Mouse (Mus musculus) liver, postnatal 0 days (tissue): Measurements from ENCODE around the gene Arhgap44. TPM values are rescaled to one million over a fixed set of nuclear protein-coding genes. Genes with fewer than 3 reads are reported as not detected.

Experiments used
- ATAC-seq: fragments of 200-750 bp; cut with Nextera tagmentation; 2 replicates; pipeline ENCODE4 v1.8.0; 2017; ENCODE audit warnings: mild to moderate bottlenecking, moderate library complexity
- DNase-seq: peaks from one replicate; pipeline ENCODE4 v3.0.0-alpha.2; 2016
- H3K27ac ChIP-seq: fragments of 300-500 bp; sonication (generic); 2 replicates; pipeline ENCODE4 v1.5.1; 2014; ENCODE audit warnings: antibody characterized with exemption, moderate library complexity, mild to moderate bottlenecking, low read depth
- H3K27me3 ChIP-seq: fragments of 300-500 bp; sonication (generic); 2 replicates; pipeline ENCODE4 v1.6.1; 2014; ENCODE audit warnings: low read length, control low read depth, mixed read lengths; ENCODE audit not compliant: insufficient read depth
- H3K36me3 ChIP-seq: fragments of 300-500 bp; sonication (generic); replicated peaks from 2 replicates; pipeline ENCODE4 v1.6.1; 2014; ENCODE audit warnings: mild to moderate bottlenecking, control low read depth, low read length, moderate library complexity, mixed read lengths; ENCODE audit not compliant: insufficient read depth
- H3K4me1 ChIP-seq: fragments of 300-500 bp; sonication (generic); 2 replicates; pipeline ENCODE4 v1.6.1; 2014; ENCODE audit warnings: antibody characterized with exemption, mild to moderate bottlenecking, control low read depth; ENCODE audit not compliant: insufficient read depth
- H3K4me2 ChIP-seq: fragments of 300-500 bp; sonication (generic); 2 replicates; pipeline ENCODE4 v1.6.1; 2014; ENCODE audit warnings: low read depth, mild to moderate bottlenecking, low read length, moderate library complexity, mixed read lengths
- H3K4me3 ChIP-seq: fragments of 300-500 bp; sonication (generic); 2 replicates; pipeline ENCODE4 v1.5.1; 2014; ENCODE audit warnings: low read depth, low read length
- H3K9ac ChIP-seq: fragments of 300-500 bp; sonication (generic); replicated peaks from 2 replicates; pipeline ENCODE4 v1.6.1; 2014; ENCODE audit warnings: mild to moderate bottlenecking, moderate library complexity
- H3K9me3 ChIP-seq: fragments of 300-500 bp; sonication (generic); 2 replicates; pipeline ENCODE4 v1.6.1; 2016; ENCODE audit warnings: mild to moderate bottlenecking, control low read depth, low read length, mixed read lengths
- CTCF ChIP-seq: sonication (generic); IDR thresholded peaks from 2 replicates; pipeline ENCODE4 v1.5.1; 2016; ENCODE audit warnings: antibody characterized with exemption, low read depth
- EP300 ChIP-seq: IDR thresholded peaks from 2 replicates; pipeline ENCODE4 v1.6.1; 2016; ENCODE audit warnings: antibody characterized with exemption, low read depth, mild to moderate bottlenecking
- WGBS: fragments of 180-500 bp; shearing (Covaris S2); extraction: QIAGEN DNeasy Blood & Tissue Kit; methylation state at CpG from one replicate; pipeline ENCODE4 v1.1.7; 2014; ENCODE audit not compliant: insufficient replicate concordance; 5-methylcytosine and 5-hydroxymethylcytosine counted together
- microRNA-seq: library from miRNA; unstranded; fragments of <30 nt; microRNA quantifications from one replicate; pipeline ENCODE4, GENCODE M21; 2016
- polyA plus RNA-seq: library from polyadenylated mRNA; unstranded; fragments of >200 nt; fragmentation: Nextera tagmentation; extraction: Ambion mirVana; gene quantifications from 2 replicates; pipeline ENCODE4 v1.2.1, GENCODE M21; 2015

Arhgap44 gene
- polyA plus RNA-seq, 1 experiment from 2014 or later, result 0.62 TPM

DNA sequence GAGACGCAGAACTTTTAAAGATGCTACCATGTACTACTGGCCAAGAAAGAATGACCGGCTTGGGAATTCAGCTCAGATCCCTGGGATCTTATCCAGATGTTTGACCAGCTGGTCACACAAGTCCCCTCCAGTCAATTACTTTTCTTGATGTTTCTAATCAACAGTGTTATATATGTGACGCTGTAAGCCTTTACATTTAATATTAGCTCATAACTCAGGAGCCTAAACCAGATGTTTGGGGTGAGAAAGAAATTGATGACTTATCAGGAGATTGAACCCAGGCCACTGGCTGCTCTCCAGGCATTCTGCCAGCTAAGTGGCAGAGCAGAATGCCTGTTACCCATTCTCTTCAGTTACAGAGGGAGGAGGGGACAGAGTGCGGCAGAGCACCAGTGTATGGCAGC is 193.8 kb downstream of the Arhgap44 start:
- no peak overlapping the region for H3K4me2 ChIP-seq
- ATAC-seq (no peak), DNase-seq (no peak)
- no peak overlapping the region for H3K9ac ChIP-seq
- TF ChIP-seq CTCF, result no peak
- no peak for TF ChIP-seq EP300
- no peaks in the 10 kb centered on the region for H3K36me3 ChIP-seq
- 60% methylated on average over 4 of the region's 4 CpGs for WGBS
- H3K9me3 ChIP-seq, result no peaks in the 10 kb centered on the region
- H3K4me1 ChIP-seq, result no peaks in the 10 kb centered on the region
- H3K27ac ChIP-seq, result no peak overlapping the region
- no peaks in the 10 kb centered on the region for H3K27me3 ChIP-seq
- H3K4me3 ChIP-seq, result no peak overlapping the region

DNA sequence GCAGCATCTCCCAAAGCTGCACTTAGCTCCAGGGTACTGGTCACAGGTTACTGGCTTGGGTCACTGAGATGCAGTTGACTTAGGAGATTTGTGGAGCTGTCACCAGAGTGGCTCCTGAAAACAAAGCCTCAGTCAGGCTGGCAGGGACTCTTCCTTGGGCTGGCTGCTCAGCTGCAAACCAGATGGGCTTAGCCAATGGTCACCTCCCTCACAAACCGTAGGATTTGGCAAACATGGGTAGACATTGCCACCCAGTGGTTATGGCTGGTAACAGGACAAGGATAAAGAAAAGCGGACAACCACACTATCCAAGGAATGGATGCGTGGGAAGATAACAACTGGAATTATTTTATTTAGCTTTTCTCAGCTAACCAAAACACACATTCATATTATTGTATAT is 194.3 kb downstream of the Arhgap44 start:
- WGBS, result 7% methylated on average over 3 of the region's 3 CpGs
- Histone ChIP-seq H3K27ac (no peak overlapping the region), H3K9ac (no peak overlapping the region), H3K4me2 (no peak overlapping the region), H3K4me1 (peaks cover 4% of the 10 kb centered on the region; the same call in 1 of the 2 replicates), H3K27me3 (no peaks in the 10 kb centered on the region), H3K4me3 (no peak overlapping the region), H3K36me3 (no peaks in the 10 kb centered on the region), H3K9me3 (no peaks in the 10 kb centered on the region)
- peak; percentile 66 for ATAC-seq
- DNase-seq, result peak; percentile 72
- no peak for TF ChIP-seq EP300
- TF ChIP-seq CTCF, result peak; percentile 93

DNA sequence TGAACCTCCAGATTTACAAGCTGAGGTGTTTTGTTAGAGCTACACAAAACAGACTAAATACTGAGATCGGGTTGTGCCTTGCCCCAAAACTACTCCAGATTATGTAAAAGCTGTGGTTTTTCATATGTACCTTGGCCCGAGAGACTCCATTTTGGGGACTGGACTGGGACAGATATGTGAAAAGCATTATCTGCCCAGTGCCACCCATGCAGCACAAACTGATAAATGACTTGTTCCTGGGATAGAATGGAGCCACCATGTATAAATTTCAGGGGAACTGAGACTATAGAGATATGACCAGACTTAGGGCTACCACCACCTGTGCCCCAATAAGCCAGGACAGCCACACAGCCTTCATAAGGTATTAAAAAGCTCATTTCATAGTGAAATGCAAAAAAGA is 200.1 kb downstream of the Arhgap44 start:
- Histone ChIP-seq H3K9ac (no peak overlapping the region), H3K4me2 (no peak overlapping the region), H3K36me3 (no peaks in the 10 kb centered on the region), H3K9me3 (no peaks in the 10 kb centered on the region), H3K27ac (no peak overlapping the region), H3K4me3 (no peak overlapping the region), H3K4me1 (peaks cover 15% of the 10 kb centered on the region), H3K27me3 (no peaks in the 10 kb centered on the region)
- ATAC-seq, result peak; percentile 51
- WGBS, result 49% methylated on average over 2 of the region's 2 CpGs
- DNase-seq, result peak; percentile 11
- TF ChIP-seq EP300, result peak; percentile 91
- TF ChIP-seq CTCF, result no peak

DNA sequence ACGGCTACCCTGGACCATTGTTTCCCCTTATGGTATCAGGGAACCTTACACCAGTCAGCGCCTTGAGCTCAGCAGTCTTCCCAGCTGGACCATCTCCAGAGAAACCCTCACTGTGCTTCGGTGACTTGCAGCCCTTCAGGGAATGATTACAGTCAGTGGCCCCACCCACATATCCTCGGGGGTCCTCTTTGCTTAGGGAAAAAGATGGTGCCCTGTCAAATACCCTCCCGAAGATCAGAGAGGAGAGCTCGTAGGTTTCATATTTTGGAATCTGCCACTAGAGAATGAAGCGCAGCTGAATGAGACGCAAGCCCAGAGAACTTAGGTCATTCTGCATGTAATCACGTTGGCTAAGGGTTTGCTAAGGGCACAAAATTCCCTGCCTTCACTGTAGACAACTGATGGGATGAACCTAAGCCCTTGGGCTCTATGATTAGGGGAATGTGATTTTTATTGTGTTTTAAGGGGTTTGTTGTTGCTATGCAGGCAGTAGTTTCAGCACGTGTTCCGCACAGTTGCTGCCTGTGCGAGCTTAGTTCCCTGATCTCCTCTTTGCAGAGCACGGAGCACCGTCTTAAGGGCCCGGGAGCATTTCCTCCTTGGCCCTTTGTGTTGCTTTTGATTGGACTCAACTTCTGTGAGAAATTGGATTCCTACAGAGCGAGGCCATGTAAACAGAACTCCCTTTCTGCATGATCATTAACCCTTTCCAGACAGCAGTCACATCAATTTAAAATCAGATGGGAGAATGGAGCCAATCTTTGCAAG is 205.6 kb downstream of the Arhgap44 start:
- Histone ChIP-seq H3K27me3 (no peaks in the 10 kb centered on the region), H3K9me3 (no peaks in the 10 kb centered on the region), H3K36me3 (no peaks in the 10 kb centered on the region), H3K4me3 (no peak overlapping the region), H3K27ac (no peak overlapping the region), H3K9ac (no peak overlapping the region), H3K4me2 (no peak overlapping the region), H3K4me1 (peaks cover 3% of the 10 kb centered on the region; the same call in 1 of the 2 replicates)
- ATAC-seq, result no peak
- WGBS, result 14% methylated on average over 16 of the region's 16 CpGs
- DNase-seq, result no peak
- TF ChIP-seq CTCF, result no peak
- no peak for TF ChIP-seq EP300

Small RNA genes lying within 50 kb of the gene (microRNA-seq; reads per million reads assigned to microRNA genes)
- gene Gm25991, result not detected

Other genes with a start within 250 kb of the Arhgap44 start
- gene Elac2, start 183.9 kb downstream of the Arhgap44 start, polyA plus RNA-seq, result 8.3 and 9.1 TPM in 2 replicates
- not detected in 2 replicates for gene 1700086D15Rik, start 3.1 kb downstream of the Arhgap44 start, polyA plus RNA-seq
- 0.28 TPM in 1 of 2 replicates, not detected in the other for gene Myocd, start 107.0 kb upstream of the Arhgap44 start, polyA plus RNA-seq